Mouse (Mus musculus): ENCODE results near the gene Rgs7.

DNA sequence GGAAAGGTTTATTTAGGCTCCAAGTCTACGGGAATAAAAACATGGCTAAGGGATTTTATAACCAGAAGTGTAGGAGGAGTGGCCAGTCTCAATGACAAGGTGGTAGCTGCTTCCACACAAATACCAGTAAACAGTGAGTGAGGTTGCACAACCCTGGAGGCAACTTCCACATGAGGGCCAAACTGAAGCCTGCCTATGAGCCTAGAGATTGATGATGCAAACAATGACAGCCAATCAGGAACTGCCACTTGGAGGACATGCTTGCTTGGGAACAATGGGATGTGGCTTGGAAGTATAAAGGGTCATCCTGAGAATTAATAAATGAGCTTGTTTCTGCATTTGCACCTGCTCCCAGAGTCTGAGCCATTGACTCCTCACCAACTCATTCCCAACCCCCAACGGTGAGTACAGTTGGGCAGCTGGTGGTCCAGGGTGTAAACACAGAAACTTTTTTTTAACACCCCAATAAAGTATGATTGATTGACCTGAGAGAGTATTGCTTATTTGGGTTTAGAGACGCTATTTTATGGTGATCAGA lies 162.3 kb downstream of the Rgs7 start:
- TF ChIP-seq POLR2A (IDR thresholded peaks at IDR 0.05; ENCODE audit: borderline replicate concordance, insufficient read depth, low read length) (no peak), CTCF (IDR thresholded peaks at IDR 0.05; ENCODE audit: borderline replicate concordance, insufficient read depth, low read depth, low read length) (no peak)

Data from cerebellum, adult 2 months (tissue).